Mouse (Mus musculus) brain, embryonic 14.5 days (tissue): Measurements from ENCODE around the gene Vtn. TPM values are rescaled to one million over a fixed set of nuclear protein-coding genes. Genes with fewer than 3 reads are reported as not detected.

Experiments
- DNase-seq: peaks from one replicate; pipeline ENCODE4 v3.0.0-alpha.2; 2011; ENCODE audit warnings: low read depth
- CTCF ChIP-seq: fragments of 200-500 bp; IDR thresholded peaks from 2 replicates; pipeline ENCODE4 v1.5.1; 2012; ENCODE audit warnings: inconsistent platforms, mild to moderate bottlenecking, moderate library complexity, borderline replicate concordance; ENCODE audit not compliant: insufficient read depth, insufficient read length; ENCODE audit errors: extremely low read depth
- POLR2A ChIP-seq: fragments of 200-500 bp; IDR thresholded peaks from 2 replicates; pipeline ENCODE4 v1.6.1; 2012; ENCODE audit warnings: mild to moderate bottlenecking, inconsistent platforms, borderline replicate concordance; ENCODE audit not compliant: poor library complexity, insufficient read depth, insufficient read length, severe bottlenecking; ENCODE audit errors: extremely low read depth
- polyA plus RNA-seq: library from polyadenylated mRNA; depleted of rRNA; stranded (reverse); fragments of >200 nt; gene quantifications from 2 replicates; pipeline ENCODE4 v1.2.3, GENCODE M21; 2012

The Vtn gene
- polyA plus RNA-seq, 1 experiment, result 125 TPM

- no peak for DNase-seq
- no peak for TF ChIP-seq POLR2A
- TF ChIP-seq CTCF, result no peak
These were observed 1.8 kb downstream of the Vtn start for GRCm38 (mm10) chr11:78500623-78501202.

- TF ChIP-seq CTCF, result no peak
- TF ChIP-seq POLR2A, result no peak
- DNase-seq, result no peak
These were observed 2.6 kb downstream of the Vtn start for GRCm38 (mm10) chr11:78501529-78501928.

- TF ChIP-seq POLR2A, result no peak
- TF ChIP-seq CTCF, result no peak
- DNase-seq, result peak; percentile 67
These were observed 4.2 kb downstream of the Vtn start, which contains the start of gene Sebox for GRCm38 (mm10) chr11:78502909-78503650. TSS of gene Sebox (plus strand) at chr11:78503447.

- no peak for TF ChIP-seq POLR2A
- TF ChIP-seq CTCF, result no peak
- DNase-seq, result no peak
These were observed 6.5 kb downstream of the Vtn start for GRCm38 (mm10) chr11:78505430-78505829.

GRCm38 (mm10) chr11:78509148-78509547 lies 10.3 kb downstream of the Vtn start:
- DNase-seq, result peak; percentile 55
- TF ChIP-seq CTCF, result peak; percentile 51; the same call in 1 of the 2 replicates
- TF ChIP-seq POLR2A, result no peak

GRCm38 (mm10) chr11:78512025-78512957 lies 13.4 kb downstream of the Vtn start, which contains the start of the genes Tmem199 and Poldip2:
TSS of gene Tmem199 (minus strand) at chr11:78512172.
TSS of gene Poldip2 (plus strand) at chr11:78512193.
- peak; percentile 98 for DNase-seq
- peak; percentile 100 for TF ChIP-seq POLR2A
- no peak for TF ChIP-seq CTCF

- no peak for DNase-seq
- TF ChIP-seq CTCF (no peak), POLR2A (no peak)
These were observed 14.4 kb downstream of the Vtn start for GRCm38 (mm10) chr11:78513106-78513790.

- TF ChIP-seq CTCF, result peak; percentile 44; the same call in 1 of the 2 replicates
- no peak for TF ChIP-seq POLR2A
- DNase-seq, result no peak
These were observed 16.8 kb downstream of the Vtn start for GRCm38 (mm10) chr11:78515549-78516325.

GRCm38 (mm10) chr11:78518931-78519330 lies 20.0 kb downstream of the Vtn start:
- no peak for DNase-seq
- TF ChIP-seq POLR2A (no peak), CTCF (no peak)

- TF ChIP-seq CTCF (no peak), POLR2A (no peak)
These were observed 23.0 kb downstream of the Vtn start for GRCm38 (mm10) chr11:78521880-78522279.

GRCm38 (mm10) chr11:78522481-78522997 lies 23.6 kb downstream of the Vtn start:
- TF ChIP-seq POLR2A (no peak), CTCF (no peak)
- DNase-seq, result no peak

More at GRCm38 (mm10) chr11:78521880-78522279, 23.0 kb downstream of the Vtn start:
- no peak for DNase-seq
